Mouse (Mus musculus): ENCODE measurements at regions not wholly inside any gene's neighbourhood (a gene's known extent, or its start where the extent isn't known, plus 50 kb on each side); places are given as distances from the start of the nearest gene placed in this dataset.

- no peaks in the 10 kb centered on the region for H3K4me1 ChIP-seq
- H3K9me3 ChIP-seq (replicated peaks), result no peaks in the 10 kb centered on the region
- no peak for ATAC-seq
- no peak overlapping the region for H3K27ac ChIP-seq
- no peak overlapping the region for H3K4me2 ChIP-seq
- WGBS (ENCODE audit: insufficient replicate concordance), result 41% methylated on average over 20 of the region's 20 CpGs
- H3K27me3 ChIP-seq (replicated peaks), result peaks cover 5% of the 10 kb centered on the region; the same call in 1 of the 2 replicates
- H3K9ac ChIP-seq, result no peak overlapping the region
- H3K36me3 ChIP-seq, result no peaks in the 10 kb centered on the region
- H3K4me3 ChIP-seq, result no peak overlapping the region
These were observed 53.2 kb upstream of the Usp27x start for GRCm38 (mm10) chrX:7428621-7429523.
